Mouse (Mus musculus) erythroblast, embryonic 14.5 days (primary cell): ENCODE results near the gene Nptxr.

Experiments used
- GATA1 ChIP-seq: IDR thresholded peaks from 2 replicates; pipeline ENCODE4 v1.6.1; 2012; ENCODE audit warnings: low read length, inconsistent platforms, mixed read lengths
- TAL1 ChIP-seq: IDR thresholded peaks from 3 replicates; pipeline ENCODE4 v1.6.1; 2012; ENCODE audit warnings: low read length, inconsistent platforms, mixed read lengths

- TF ChIP-seq GATA1 (no peak), TAL1 (no peak)
Measured at GRCm38 (mm10) chr15:79760956-79761355, 43.6 kb downstream of the Nptxr start.
